Mouse (Mus musculus): ENCODE results near the gene Asic5.

- TF ChIP-seq CTCF (IDR thresholded peaks at IDR 0.05; ENCODE audit: borderline replicate concordance, control insufficient read depth, extremely low read depth, insufficient read depth, low read length, poor library complexity) (no peak), POLR2A (IDR thresholded peaks at IDR 0.05; ENCODE audit: control insufficient read depth, extremely low read depth, insufficient read depth, low read length, poor library complexity) (no peak)
These were observed 13.9 kb downstream of the Asic5 start for GRCm38 (mm10) chr3:81995988-81996387.

Data from thymus, adult 2 months (tissue).